Mouse (Mus musculus): ENCODE results near the gene Gpr155.

- TF ChIP-seq CTCF (conservative IDR thresholded peaks at IDR 0.05; ENCODE audit: insufficient read depth, insufficient read length, low read depth, low read length) (no peak), POLR2A (IDR thresholded peaks at IDR 0.05; ENCODE audit: low read depth, low read length) (no peak)
These were observed 6.7 kb downstream of the Gpr155 start for GRCm38 (mm10) chr2:73379656-73380055.

All from kidney, adult 2 months (tissue).